Mouse (Mus musculus) bone marrow, adult 2 months (tissue): ENCODE results near the gene Zfp113. TPM values are rescaled to one million over a fixed set of nuclear protein-coding genes. Genes with fewer than 3 reads are reported as not detected.
"Not testable (repeated sequence)": the region's sequence is repeated elsewhere in the genome, so short reads cannot be mapped to it uniquely, and the experiment has no call there.

Experiments used
- H3K27ac ChIP-seq: fragments of 200-500 bp; 2 replicates; pipeline ENCODE4 v1.5.1; 2012; ENCODE audit warnings: low read depth, mild to moderate bottlenecking, control low read depth, inconsistent platforms, low read length; ENCODE audit not compliant: control insufficient read depth, poor library complexity, insufficient read depth
- H3K4me1 ChIP-seq: fragments of 200-500 bp; 2 replicates; pipeline ENCODE4 v1.6.1; 2011; ENCODE audit warnings: low read length; ENCODE audit not compliant: control insufficient read depth, insufficient read depth
- H3K4me3 ChIP-seq: fragments of 200-500 bp; replicated peaks from 2 replicates; pipeline ENCODE3; 2011; ENCODE audit warnings: mild to moderate bottlenecking, low read depth, low read length, control low read depth; ENCODE audit not compliant: control insufficient read depth
- CTCF ChIP-seq: fragments of 200-500 bp; IDR thresholded peaks from 2 replicates; pipeline ENCODE4 v1.5.1; 2011; ENCODE audit warnings: low read length, control low read depth; ENCODE audit not compliant: control insufficient read depth, insufficient read depth
- POLR2A ChIP-seq: fragments of 200-500 bp; IDR thresholded peaks from 2 replicates; pipeline ENCODE4 v1.6.1; 2011; ENCODE audit warnings: low read depth, mild to moderate bottlenecking, control low read depth, low read length, borderline replicate concordance; ENCODE audit not compliant: control insufficient read depth
- WGBS: fragments of 180-500 bp; shearing (Covaris S2); methylation state at CpG from one replicate; pipeline ENCODE4 v1.1.7; 2018; 5-methylcytosine and 5-hydroxymethylcytosine counted together
- polyA plus RNA-seq: library from polyadenylated mRNA; stranded (reverse); fragments of >200 nt; gene quantifications from 2 replicates; pipeline ENCODE4 v1.2.4, GENCODE M21; 2011; ENCODE audit warnings: low replicate concordance; ENCODE audit not compliant: missing spikeins, insufficient read depth, insufficient read length

Gene Zfp113
- polyA plus RNA-seq, 1 experiment: 2.2 TPM

DNA sequence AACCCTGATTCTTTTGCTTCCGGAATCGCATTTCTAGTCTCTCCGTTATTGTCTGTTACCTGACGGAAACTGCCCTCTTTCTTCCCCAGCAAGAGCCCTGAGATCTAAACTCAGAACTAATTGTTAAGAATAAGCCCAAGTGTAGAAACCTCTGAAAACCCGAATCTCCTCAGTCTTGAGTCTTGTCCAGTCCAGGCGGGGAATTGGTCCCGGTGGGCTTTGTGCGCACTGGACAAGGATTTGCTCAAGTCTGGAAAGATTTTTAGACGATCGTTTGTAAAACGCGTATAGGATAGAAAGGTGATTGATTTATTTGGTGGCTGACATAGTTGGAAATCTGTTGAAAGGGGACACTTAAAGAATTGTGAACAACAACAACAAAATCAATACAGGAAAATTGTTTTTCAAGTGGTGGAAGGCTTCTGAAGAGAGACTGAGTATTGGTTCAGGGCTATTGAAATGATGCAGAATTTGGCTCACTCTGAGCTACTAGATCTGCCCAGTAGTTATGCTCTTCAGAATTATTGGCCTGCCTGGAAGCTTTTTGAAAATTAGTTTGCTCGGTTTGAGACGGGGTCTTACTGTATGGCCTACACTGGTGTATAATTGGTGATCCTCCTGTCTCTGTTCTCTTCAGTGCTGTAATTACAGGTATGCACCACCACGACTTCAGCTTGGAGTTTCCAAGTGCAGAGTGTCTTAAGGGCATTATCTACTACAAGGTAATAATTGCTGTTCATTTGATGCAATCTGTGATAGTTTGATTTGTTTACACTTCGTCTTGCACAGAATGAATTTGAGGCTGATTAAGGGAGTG lies 38.1 kb downstream of the Zfp113 start:
- WGBS: 5% methylated on average over 16 of the region's 16 CpGs
- peaks cover 2% of the 10 kb centered on the region for H3K4me1 ChIP-seq
- H3K27ac ChIP-seq: peak overlapping the region; percentile 89
- H3K4me3 ChIP-seq: peak overlapping the region; percentile 99
- TF ChIP-seq POLR2A (no peak), CTCF (no peak)

DNA sequence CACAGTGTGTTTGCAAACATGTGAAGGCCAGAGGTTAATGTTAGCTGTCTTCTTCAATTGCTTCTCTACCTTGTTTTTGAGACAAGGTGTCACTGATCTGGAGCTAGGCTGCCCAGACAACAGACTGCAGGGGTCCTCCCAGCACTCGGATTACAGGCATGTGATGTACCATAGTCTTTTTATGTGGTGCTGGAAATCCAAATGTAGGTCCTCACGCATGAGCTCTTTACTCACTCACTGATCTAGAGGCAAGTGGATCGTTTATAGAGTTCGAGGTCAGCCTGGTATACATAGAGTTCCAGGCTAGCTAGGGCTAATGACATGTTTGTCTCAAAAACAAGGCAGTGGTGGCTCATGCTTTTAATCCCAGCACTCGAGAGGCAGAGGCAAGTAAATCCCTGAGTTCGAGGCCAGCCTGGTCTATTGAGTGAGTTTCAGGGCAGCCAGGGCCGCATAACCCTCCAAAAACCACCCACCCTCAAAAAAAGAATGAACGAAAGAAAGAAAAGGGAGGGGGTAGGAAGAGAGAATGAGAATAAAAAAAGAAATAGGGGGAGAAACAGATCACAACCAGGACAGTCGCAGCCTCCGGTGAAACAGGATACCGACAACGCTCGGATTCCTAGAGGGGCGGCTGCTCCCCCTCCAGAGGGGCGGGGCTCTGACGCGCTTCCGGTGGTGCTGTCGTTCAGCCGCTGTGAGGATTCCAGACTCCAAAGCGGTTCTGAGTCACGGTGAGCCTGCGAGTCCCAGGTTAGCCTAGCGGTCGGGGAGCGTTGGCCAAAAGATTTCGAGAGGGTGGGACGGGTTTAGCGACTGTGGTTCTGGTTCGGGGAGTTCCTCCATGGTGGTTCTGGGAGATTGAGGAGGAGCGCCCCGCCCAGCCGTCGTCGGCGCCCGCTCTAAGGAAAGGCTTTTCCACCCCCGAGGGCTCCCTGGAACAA lies 39.0 kb downstream of the Zfp113 start, which contains the start of gene Zscan21:
TSS of gene Zscan21 (plus strand) at position 649 of the 944 bp plus-strand sequence.
- peak; percentile 7; the same call in 1 of the 2 replicates for TF ChIP-seq CTCF
- peak; percentile 85; the same call in 1 of the 2 replicates for TF ChIP-seq POLR2A
- H3K4me3 ChIP-seq: peak within 1 kb of the TSS; percentile 99
- peak within 1 kb of the TSS; percentile 89 for H3K27ac ChIP-seq
- 7% methylated on average over 38 of the region's 38 CpGs for WGBS
- peaks cover 2% of the 10 kb centered on the region for H3K4me1 ChIP-seq

DNA sequence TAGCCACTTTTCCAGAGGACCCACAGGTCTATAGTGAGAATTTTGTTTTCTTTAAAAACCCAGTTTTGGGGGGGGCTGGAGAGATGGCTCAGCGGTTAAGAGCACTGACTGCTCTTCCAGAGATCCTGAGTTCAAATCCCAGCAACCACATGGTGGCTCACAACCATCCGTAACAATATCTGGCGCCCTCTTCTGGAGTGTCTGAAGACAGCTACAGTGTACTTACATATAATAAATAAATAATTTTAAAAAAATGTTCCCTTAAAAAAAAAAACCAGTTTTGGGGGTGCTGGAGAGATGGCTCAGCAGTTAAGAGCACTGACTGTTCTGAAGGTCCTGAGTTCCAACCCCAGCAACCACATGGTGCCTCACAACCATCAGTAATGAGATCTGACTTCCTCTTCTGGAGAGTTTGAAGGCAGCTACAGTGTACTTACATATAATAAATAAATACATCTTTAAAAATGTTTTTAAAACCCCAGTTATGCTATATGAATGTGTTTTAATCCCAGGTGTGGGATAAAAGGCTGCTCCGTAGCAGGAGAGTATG lies 45.6 kb downstream of the Zfp113 start:
- H3K27ac ChIP-seq, H3K4me3 ChIP-seq, H3K4me1 ChIP-seq: not testable (repeated sequence)
- WGBS: 60% methylated on average over 4 of the region's 4 CpGs

DNA sequence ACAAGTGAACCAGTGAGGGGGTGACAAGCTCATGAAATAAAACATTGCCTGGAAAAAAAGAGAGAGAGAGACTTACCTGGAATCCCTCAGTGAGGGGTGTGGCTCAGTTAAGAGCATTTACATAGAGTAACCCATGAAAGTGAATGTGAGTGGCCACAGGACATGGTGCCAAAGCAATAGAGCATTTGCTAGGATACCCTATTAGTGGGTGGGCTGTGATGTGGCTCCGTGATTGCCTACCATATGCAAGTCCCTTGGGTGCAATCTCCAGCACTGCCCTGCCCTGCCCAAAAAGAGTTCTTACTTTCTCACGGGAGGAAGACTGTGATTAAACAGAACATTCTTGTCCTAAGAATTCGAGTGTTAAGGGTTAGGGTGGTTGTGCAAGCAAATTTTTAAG lies 48.4 kb downstream of the Zfp113 start:
- WGBS: 68% methylated on average over 3 of the region's 3 CpGs
- no peaks in the 10 kb centered on the region for H3K4me1 ChIP-seq
- TF ChIP-seq POLR2A (no peak), CTCF (no peak)
- H3K27ac ChIP-seq: no peak overlapping the region
- H3K4me3 ChIP-seq: no peak overlapping the region

DNA sequence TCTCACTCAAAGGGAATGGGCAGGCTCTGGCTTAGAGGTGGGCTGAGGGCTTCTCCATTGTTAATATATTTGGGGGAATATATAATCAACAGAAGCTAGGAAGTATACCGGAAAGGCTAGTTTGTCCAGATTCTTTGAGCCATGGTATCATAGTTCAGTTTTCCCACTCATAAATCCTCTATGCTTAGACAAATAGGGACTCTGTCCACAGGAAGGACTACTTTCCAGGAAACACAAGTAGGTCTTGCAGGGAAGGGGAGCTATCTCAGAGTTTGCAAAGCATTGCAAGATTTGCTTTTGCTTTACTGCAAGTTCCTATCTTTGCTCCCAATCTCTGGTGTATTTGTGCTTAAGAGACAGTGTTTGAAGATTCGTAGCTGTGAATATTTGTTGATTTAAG lies 50.6 kb downstream of the Zfp113 start:
- Histone ChIP-seq H3K4me1 (no peaks in the 10 kb centered on the region), H3K4me3 (no peak overlapping the region), H3K27ac (no peak overlapping the region)
- TF ChIP-seq CTCF (no peak), POLR2A (no peak)
- 88% methylated on average over 2 of the region's 2 CpGs for WGBS

DNA sequence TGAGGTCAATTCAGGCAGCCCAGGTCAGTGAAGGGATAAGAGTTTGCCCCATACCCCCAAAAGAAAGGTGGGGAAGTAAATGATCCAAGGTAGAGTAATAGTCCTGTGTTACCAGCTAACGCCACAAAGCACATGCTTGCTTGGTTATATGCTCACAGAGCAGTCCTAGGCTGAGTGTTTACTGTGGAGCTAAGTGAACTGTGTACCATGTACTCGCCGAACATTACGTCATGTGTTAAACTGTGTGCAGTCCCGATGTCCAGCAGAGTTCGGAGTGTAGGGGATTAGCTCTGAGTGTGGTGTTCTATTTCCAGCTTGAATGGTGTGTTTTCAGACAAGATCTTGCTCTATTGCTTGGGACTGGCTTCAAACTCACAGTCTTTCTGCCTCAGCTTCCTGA lies 61.1 kb downstream of the Zfp113 start:
- H3K27ac ChIP-seq: no peak overlapping the region

DNA sequence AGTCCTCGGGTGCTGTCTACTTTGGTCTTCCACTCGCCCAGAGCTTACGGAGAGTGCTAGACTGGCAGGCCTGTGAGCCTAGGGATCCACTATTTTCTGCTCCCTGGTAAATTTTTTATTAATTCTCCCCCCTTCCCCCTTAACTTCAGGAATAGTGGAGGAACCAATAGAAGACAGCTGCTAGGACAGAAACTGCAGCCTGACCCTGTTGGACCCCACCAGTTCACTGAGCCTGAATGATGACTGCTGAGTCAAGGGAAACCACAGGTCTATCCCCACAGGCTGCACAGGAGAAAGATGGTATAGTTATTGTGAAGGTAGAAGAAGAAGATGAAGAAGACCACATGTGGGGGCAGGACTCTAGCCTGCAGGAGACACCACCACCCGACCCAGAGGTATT lies 62.8 kb downstream of the Zfp113 start:
- no peak overlapping the region for H3K4me3 ChIP-seq
- no peak overlapping the region for H3K27ac ChIP-seq
- no peak for TF ChIP-seq POLR2A
- TF ChIP-seq CTCF: no peak
- 89% methylated on average over 4 of the region's 4 CpGs for WGBS
- no peaks in the 10 kb centered on the region; the same call in 1 of the 2 replicates for H3K4me1 ChIP-seq

More for the DNA sequence above, 61.1 kb downstream of the Zfp113 start:
- TF ChIP-seq CTCF (no peak), POLR2A (no peak)
- no peak overlapping the region for H3K4me3 ChIP-seq
- H3K4me1 ChIP-seq: no peaks in the 10 kb centered on the region
- WGBS: 90% methylated on average over 6 of the region's 6 CpGs

DNA sequence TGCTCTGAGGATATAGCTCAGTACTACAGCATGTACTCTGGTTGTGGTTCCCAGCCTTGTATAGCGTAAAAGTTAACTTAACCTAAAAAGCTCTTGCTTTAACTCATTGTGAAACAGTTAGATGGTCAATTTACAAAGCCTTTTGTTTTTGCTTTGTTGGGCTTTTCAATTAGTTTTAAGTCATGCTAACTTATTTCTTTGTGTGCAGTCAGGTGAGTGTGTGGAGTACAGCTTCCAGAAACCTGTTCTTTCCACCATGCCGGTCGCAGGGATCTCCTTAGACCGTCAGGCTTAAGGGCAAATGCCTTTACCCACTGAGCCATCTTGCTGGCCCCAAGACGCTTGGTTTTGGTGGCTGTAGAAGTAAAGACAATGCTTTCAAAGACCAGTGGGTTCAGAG lies 64.8 kb downstream of the Zfp113 start:
- WGBS: 90% methylated on average over 5 of the region's 5 CpGs
- H3K4me3 ChIP-seq: no peak overlapping the region
- TF ChIP-seq POLR2A (no peak), CTCF (no peak)
- no peak overlapping the region for H3K27ac ChIP-seq
- H3K4me1 ChIP-seq: no peaks in the 10 kb centered on the region; the same call in 1 of the 2 replicates
